Mouse (Mus musculus): Measurements from ENCODE around the gene Olfr1509. TPM values are rescaled to one million over a fixed set of nuclear protein-coding genes. Genes with fewer than 3 reads are reported as not detected.

The Olfr1509 gene
- total and polyA plus RNA-seq, 2 experiments from 2014 or later, result not detected

GRCm38 (mm10) chr14:52451138-52451537 is 8.3 kb downstream of the Olfr1509 start:
- ATAC-seq (ENCODE audit: insufficient read depth, low read depth) (no peak), DNase-seq (ENCODE audit: low spot score) (no peak)
- TF ChIP-seq CTCF (IDR thresholded peaks at IDR 0.05; ENCODE audit: low read depth) (no peak), EP300 (IDR thresholded peaks at IDR 0.05; ENCODE audit: low read depth) (no peak)
- WGBS, result 72% methylated on average over 8 of the region's 8 CpGs
- Histone ChIP-seq H3K27ac (ENCODE audit: low read depth) (no peak overlapping the region), H3K4me2 (ENCODE audit: low read depth, low read length) (no peak overlapping the region), H3K4me1 (ENCODE audit: control insufficient read depth, insufficient read depth) (no peaks in the 10 kb centered on the region), H3K9me3 (replicated peaks; ENCODE audit: control insufficient read depth, low read length) (no peaks in the 10 kb centered on the region; the same call in 1 of the 2 replicates), H3K36me3 (replicated peaks; ENCODE audit: control insufficient read depth, insufficient read depth, low read length) (no peaks in the 10 kb centered on the region), H3K9ac (replicated peaks; ENCODE audit: low read depth, low read length) (no peak overlapping the region), H3K27me3 (ENCODE audit: control insufficient read depth, insufficient read depth, low read length) (no peaks in the 10 kb centered on the region), H3K4me3 (ENCODE audit: low read depth, low read length) (no peak overlapping the region)

- H3K4me3 ChIP-seq (ENCODE audit: low read depth, low read length), result no peak overlapping the region
- no peaks in the 10 kb centered on the region for H3K27me3 ChIP-seq (ENCODE audit: control insufficient read depth, insufficient read depth, low read length)
- H3K9ac ChIP-seq (replicated peaks; ENCODE audit: low read depth, low read length), result no peak overlapping the region
- ATAC-seq (ENCODE audit: insufficient read depth, low read depth) (no peak), DNase-seq (ENCODE audit: low spot score) (no peak)
- TF ChIP-seq EP300 (IDR thresholded peaks at IDR 0.05; ENCODE audit: low read depth) (no peak), CTCF (IDR thresholded peaks at IDR 0.05; ENCODE audit: low read depth) (no peak)
- H3K27ac ChIP-seq (ENCODE audit: low read depth), result no peak overlapping the region
- H3K36me3 ChIP-seq (replicated peaks; ENCODE audit: control insufficient read depth, insufficient read depth, low read length), result no peaks in the 10 kb centered on the region
- H3K9me3 ChIP-seq (replicated peaks; ENCODE audit: control insufficient read depth, low read length), result 0 out of 2 replicates have a peak, but pooled peaks cover 6% of the 10 kb centered on the region
- no peaks in the 10 kb centered on the region for H3K4me1 ChIP-seq (ENCODE audit: control insufficient read depth, insufficient read depth)
- H3K4me2 ChIP-seq (ENCODE audit: low read depth, low read length), result no peak overlapping the region
Observed at GRCm38 (mm10) chr14:52461928-52462327, 19.1 kb downstream of the Olfr1509 start.

GRCm38 (mm10) chr14:52465738-52466137 is 22.9 kb downstream of the Olfr1509 start:
- Histone ChIP-seq H3K27ac (ENCODE audit: low read depth) (no peak overlapping the region), H3K9ac (replicated peaks; ENCODE audit: low read depth, low read length) (no peak overlapping the region), H3K27me3 (ENCODE audit: control insufficient read depth, insufficient read depth, low read length) (no peaks in the 10 kb centered on the region), H3K4me2 (ENCODE audit: low read depth, low read length) (no peak overlapping the region), H3K4me1 (ENCODE audit: control insufficient read depth, insufficient read depth) (no peaks in the 10 kb centered on the region), H3K36me3 (replicated peaks; ENCODE audit: control insufficient read depth, insufficient read depth, low read length) (no peaks in the 10 kb centered on the region), H3K4me3 (ENCODE audit: low read depth, low read length) (no peak overlapping the region), H3K9me3 (replicated peaks; ENCODE audit: control insufficient read depth, low read length) (no peaks in the 10 kb centered on the region)
- no peak for TF ChIP-seq CTCF (IDR thresholded peaks at IDR 0.05; ENCODE audit: low read depth)
- TF ChIP-seq EP300 (IDR thresholded peaks at IDR 0.05; ENCODE audit: low read depth), result no peak
- 77% methylated on average over 1 of the region's 1 CpGs for WGBS
- DNase-seq (ENCODE audit: low spot score), result no peak
- no peak for ATAC-seq (ENCODE audit: insufficient read depth, low read depth)

GRCm38 (mm10) chr14:52467395-52467794 is 24.6 kb downstream of the Olfr1509 start, which contains the start of gene Olfr1508:
Gene Olfr1508, minus strand, starts transcription at chr14:52467495.
- Histone ChIP-seq H3K27me3 (ENCODE audit: control insufficient read depth, insufficient read depth, low read length) (no peaks in the 10 kb centered on the region), H3K4me3 (ENCODE audit: low read depth, low read length) (no peak within 1 kb of the TSS), H3K9ac (replicated peaks; ENCODE audit: low read depth, low read length) (no peak within 1 kb of the TSS), H3K4me2 (ENCODE audit: low read depth, low read length) (no peak within 1 kb of the TSS), H3K9me3 (replicated peaks; ENCODE audit: control insufficient read depth, low read length) (no peaks in the 10 kb centered on the region), H3K36me3 (replicated peaks; ENCODE audit: control insufficient read depth, insufficient read depth, low read length) (no peaks in the 10 kb centered on the region), H3K27ac (ENCODE audit: low read depth) (no peak within 1 kb of the TSS), H3K4me1 (ENCODE audit: control insufficient read depth, insufficient read depth) (no peaks in the 10 kb centered on the region)
- no peak for TF ChIP-seq CTCF (IDR thresholded peaks at IDR 0.05; ENCODE audit: low read depth)
- TF ChIP-seq EP300 (IDR thresholded peaks at IDR 0.05; ENCODE audit: low read depth), result no peak
- no peak for DNase-seq (ENCODE audit: low spot score)
- no peak for ATAC-seq (ENCODE audit: insufficient read depth, low read depth)
- WGBS, result 54% methylated on average over 2 of the region's 2 CpGs

- WGBS, result 67% methylated on average over 4 of the region's 4 CpGs
- no peaks in the 10 kb centered on the region for H3K36me3 ChIP-seq (replicated peaks; ENCODE audit: control insufficient read depth, insufficient read depth, low read length)
- no peaks in the 10 kb centered on the region for H3K27me3 ChIP-seq (ENCODE audit: control insufficient read depth, insufficient read depth, low read length)
- no peak for ATAC-seq (ENCODE audit: insufficient read depth, low read depth)
- DNase-seq (ENCODE audit: low spot score), result no peak
- H3K4me1 ChIP-seq (ENCODE audit: control insufficient read depth, insufficient read depth), result no peaks in the 10 kb centered on the region
- no peak within 1 kb of the TSS for H3K4me2 ChIP-seq (ENCODE audit: low read depth, low read length)
- TF ChIP-seq EP300 (IDR thresholded peaks at IDR 0.05; ENCODE audit: low read depth) (no peak), CTCF (IDR thresholded peaks at IDR 0.05; ENCODE audit: low read depth) (no peak)
- H3K4me3 ChIP-seq (ENCODE audit: low read depth, low read length), result no peak within 1 kb of the TSS
- no peaks in the 10 kb centered on the region for H3K9me3 ChIP-seq (replicated peaks; ENCODE audit: control insufficient read depth, low read length)
- H3K27ac ChIP-seq (ENCODE audit: low read depth), result no peak within 1 kb of the TSS
- no peak within 1 kb of the TSS for H3K9ac ChIP-seq (replicated peaks; ENCODE audit: low read depth, low read length)
Observed at GRCm38 (mm10) chr14:52495516-52495915, 52.7 kb downstream of the Olfr1509 start, which contains the start of gene Olfr1507. Gene Olfr1507, minus strand, starts transcription at chr14:52495749.

Other genes starting within 250 kb of the Olfr1509 start
- gene Supt16, start 245.6 kb upstream of the Olfr1509 start, total RNA-seq (2014; rRNA removed; ENCODE audit: low replicate concordance), result 10.2 and 12.6 TPM in 2 replicates
- gene Supt16, start 245.6 kb upstream of the Olfr1509 start, polyA plus RNA-seq (2015; fragmentation: Nextera tagmentation; extraction: Ambion mirVana), result 12.9 and 14.4 TPM in 2 replicates
- 18.1 and 28.8 TPM in 2 replicates for gene Chd8, start 185.2 kb upstream of the Olfr1509 start, total RNA-seq (2014; rRNA removed; ENCODE audit: low replicate concordance)
- gene Chd8, start 185.2 kb upstream of the Olfr1509 start, polyA plus RNA-seq (2015; fragmentation: Nextera tagmentation; extraction: Ambion mirVana), result 12.9 and 13.0 TPM in 2 replicates
- gene Tox4, start 163.8 kb upstream of the Olfr1509 start, total RNA-seq (2014; rRNA removed; ENCODE audit: low replicate concordance), result 30.1 and 63.3 TPM in 2 replicates
- 21.8 and 22.0 TPM in 2 replicates for gene Tox4, start 163.8 kb upstream of the Olfr1509 start, polyA plus RNA-seq (2015; fragmentation: Nextera tagmentation; extraction: Ambion mirVana)
- gene Rab2b, start 163.4 kb upstream of the Olfr1509 start, total RNA-seq (2014; rRNA removed; ENCODE audit: low replicate concordance), result 6.6 and 11.9 TPM in 2 replicates
- 9.0 and 10.3 TPM in 2 replicates for gene Rab2b, start 163.4 kb upstream of the Olfr1509 start, polyA plus RNA-seq (2015; fragmentation: Nextera tagmentation; extraction: Ambion mirVana)
- 11.4 and 16.0 TPM in 2 replicates for gene Mettl3, start 137.9 kb upstream of the Olfr1509 start, total RNA-seq (2014; rRNA removed; ENCODE audit: low replicate concordance)
- 14.1 and 14.8 TPM in 2 replicates for gene Mettl3, start 137.9 kb upstream of the Olfr1509 start, polyA plus RNA-seq (2015; fragmentation: Nextera tagmentation; extraction: Ambion mirVana)
- gene Sall2, start 114.2 kb upstream of the Olfr1509 start, total RNA-seq (2014; rRNA removed; ENCODE audit: low replicate concordance), result 4.6 TPM in 2 replicates
- gene Sall2, start 114.2 kb upstream of the Olfr1509 start, polyA plus RNA-seq (2015; fragmentation: Nextera tagmentation; extraction: Ambion mirVana), result 2.3 TPM in 2 replicates
- not detected in 2 replicates for gene Olfr1513, start 86.6 kb upstream of the Olfr1509 start, total RNA-seq (2014; rRNA removed; ENCODE audit: low replicate concordance)
- not detected in 2 replicates for gene Olfr1513, start 86.6 kb upstream of the Olfr1509 start, polyA plus RNA-seq (2015; fragmentation: Nextera tagmentation; extraction: Ambion mirVana)
- gene Olfr1512, start 63.8 kb upstream of the Olfr1509 start, total RNA-seq (2014; rRNA removed; ENCODE audit: low replicate concordance), result not detected in 2 replicates
- not detected in 2 replicates for gene Olfr1512, start 63.8 kb upstream of the Olfr1509 start, polyA plus RNA-seq (2015; fragmentation: Nextera tagmentation; extraction: Ambion mirVana)
- gene Olfr1511, start 45.6 kb upstream of the Olfr1509 start, total RNA-seq (2014; rRNA removed; ENCODE audit: low replicate concordance), result not detected in 2 replicates
- gene Olfr1511, start 45.6 kb upstream of the Olfr1509 start, polyA plus RNA-seq (2015; fragmentation: Nextera tagmentation; extraction: Ambion mirVana), result not detected in 2 replicates
- not detected in 2 replicates for gene Olfr1510, start 28.6 kb upstream of the Olfr1509 start, total RNA-seq (2014; rRNA removed; ENCODE audit: low replicate concordance)
- gene Olfr1510, start 28.6 kb upstream of the Olfr1509 start, polyA plus RNA-seq (2015; fragmentation: Nextera tagmentation; extraction: Ambion mirVana), result not detected in 2 replicates
- gene Olfr1508, start 24.5 kb downstream of the Olfr1509 start, total RNA-seq (2014; rRNA removed; ENCODE audit: low replicate concordance), result not detected in 2 replicates
- not detected in 2 replicates for gene Olfr1508, start 24.5 kb downstream of the Olfr1509 start, polyA plus RNA-seq (2015; fragmentation: Nextera tagmentation; extraction: Ambion mirVana)
- gene Olfr1507, start 52.8 kb downstream of the Olfr1509 start, total RNA-seq (2014; rRNA removed; ENCODE audit: low replicate concordance), result not detected in 2 replicates
- gene Olfr1507, start 52.8 kb downstream of the Olfr1509 start, polyA plus RNA-seq (2015; fragmentation: Nextera tagmentation; extraction: Ambion mirVana), result not detected in 2 replicates